Mouse (Mus musculus) left cerebral cortex, postnatal 25 days (tissue): ENCODE results near the gene Abca4. TPM values are rescaled to one million over a fixed set of nuclear protein-coding genes. Genes with fewer than 3 reads are reported as not detected.
"Not testable (repeated sequence)": the region's sequence is repeated elsewhere in the genome, so short reads cannot be mapped to it uniquely, and the experiment has no call there.

Source experiments
- DNase-seq, 2 experiments: peaks; one replicate each; pipeline ENCODE4 v3.0.0; 2022; ENCODE audit warnings: low spot score in 2 of 2, mixed read lengths in 1 of 2
- intact Hi-C: fragments of 180-260 bp; cut with DNase I; formaldehyde crosslinking; loops from one replicate; pipeline ENCODE4 v1.15.1; 2025
- total RNA-seq, 2 experiments: library from RNA; stranded (reverse); gene quantifications; 2 replicates each; pipeline ENCODE4 v1.2.3; 2021

The Abca4 gene
- total RNA-seq, 2 experiments from 2014 or later: 2.8 to 3.4 TPM

- peak; percentile 66 to 75 for DNase-seq
- intact Hi-C loops: no loop called here
Observed at GRCm38 (mm10) chr3:122047921-122048861, 3.9 kb downstream of the Abca4 start.

- intact Hi-C loops: no loop called here
Observed at GRCm38 (mm10) chr3:122049158-122049557, 4.9 kb downstream of the Abca4 start.

GRCm38 (mm10) chr3:122058439-122059198, 14.4 kb downstream of the Abca4 start:
- DNase-seq: no peak
- intact Hi-C loops: no loop called here

More at GRCm38 (mm10) chr3:122049158-122049557, 4.9 kb downstream of the Abca4 start:
- no peak for DNase-seq

- no peak for DNase-seq
- intact Hi-C loops: no loop called here
Observed at GRCm38 (mm10) chr3:122062586-122062985, 18.3 kb downstream of the Abca4 start.

- DNase-seq: no peak
- intact Hi-C loops: no loop called here
Observed at GRCm38 (mm10) chr3:122064556-122065410, 20.5 kb downstream of the Abca4 start.

- DNase-seq: no peak
- intact Hi-C loops: no loop called here
Observed at GRCm38 (mm10) chr3:122071769-122072168, 27.5 kb downstream of the Abca4 start.

- intact Hi-C loops: no loop called here
- DNase-seq: no peak
Observed at GRCm38 (mm10) chr3:122072646-122073571, 28.7 kb downstream of the Abca4 start.

- DNase-seq: no peak
- intact Hi-C loops: no loop called here
Observed at GRCm38 (mm10) chr3:122073595-122073994, 29.4 kb downstream of the Abca4 start.

GRCm38 (mm10) chr3:122074334-122074733, 30.1 kb downstream of the Abca4 start:
- intact Hi-C loops: no loop called here
- no peak for DNase-seq

GRCm38 (mm10) chr3:122078141-122078540, 33.9 kb downstream of the Abca4 start:
- DNase-seq: peak; percentile 56 to 77
- intact Hi-C loops: no loop called here

- intact Hi-C loops: no loop called here
- DNase-seq: peak in 1 of 2 experiments; percentile 32
Observed at GRCm38 (mm10) chr3:122079172-122079571, 34.9 kb downstream of the Abca4 start.

GRCm38 (mm10) chr3:122081634-122082033, 37.4 kb downstream of the Abca4 start:
- peak; percentile 14 to 65 for DNase-seq
- intact Hi-C loops: not testable (repeated sequence)

GRCm38 (mm10) chr3:122082338-122082737, 38.1 kb downstream of the Abca4 start:
- intact Hi-C loops: no loop called here
- DNase-seq: no peak

GRCm38 (mm10) chr3:122085157-122085989, 41.1 kb downstream of the Abca4 start:
- intact Hi-C loops: no loop called here
- DNase-seq: peak in 1 of 2 experiments; percentile 12

GRCm38 (mm10) chr3:122088054-122088681, 43.9 kb downstream of the Abca4 start:
- peak in 1 of 2 experiments; percentile 38 for DNase-seq
- intact Hi-C loops: no loop called here

- intact Hi-C loops: no loop called here
- DNase-seq: no peak
Observed at GRCm38 (mm10) chr3:122090338-122090737, 46.1 kb downstream of the Abca4 start.

GRCm38 (mm10) chr3:122099713-122100112, 55.5 kb downstream of the Abca4 start:
- DNase-seq: no peak
- intact Hi-C loops: no loop called here
